Mouse (Mus musculus) kidney, embryonic 14.5 days (tissue): ENCODE measurements around the gene Taf4. TPM values are rescaled to one million over a fixed set of nuclear protein-coding genes. Genes with fewer than 3 reads are reported as not detected.

Source experiments
- ATAC-seq: fragments of 200-750 bp; cut with Nextera tagmentation; 2 replicates; pipeline ENCODE4 v1.8.0; 2017; ENCODE audit warnings: moderate number of reproducible peaks, mild to moderate bottlenecking, moderate TSS enrichment, moderate library complexity; ENCODE audit not compliant: low FRiP score, low TSS enrichment
- H3K27ac ChIP-seq: fragments of 300-500 bp; sonication (generic); 2 replicates; pipeline ENCODE4 v1.5.1; 2014; ENCODE audit warnings: low read depth, mild to moderate bottlenecking, low read length, moderate library complexity, mixed read lengths
- H3K27me3 ChIP-seq: fragments of 300-500 bp; sonication (generic); 2 replicates; pipeline ENCODE4 v1.6.1; 2014; ENCODE audit warnings: mild to moderate bottlenecking, low read length; ENCODE audit not compliant: control insufficient read depth, insufficient read depth
- H3K36me3 ChIP-seq: fragments of 300-500 bp; sonication (generic); 2 replicates; pipeline ENCODE4 v1.6.1; 2014; ENCODE audit warnings: low read length, mixed read lengths; ENCODE audit not compliant: control insufficient read depth, insufficient read depth
- H3K4me1 ChIP-seq: fragments of 300-500 bp; sonication (generic); 2 replicates; pipeline ENCODE4 v1.6.1; 2014; ENCODE audit warnings: low read length, mixed read lengths; ENCODE audit not compliant: control insufficient read depth, insufficient read depth
- H3K4me2 ChIP-seq: fragments of 300-500 bp; sonication (generic); replicated peaks from 2 replicates; pipeline ENCODE4 v1.6.1; 2014; ENCODE audit warnings: low read depth, mild to moderate bottlenecking, low read length
- H3K4me3 ChIP-seq: fragments of 300-500 bp; sonication (generic); 2 replicates; pipeline ENCODE4 v1.5.1; 2014; ENCODE audit warnings: mild to moderate bottlenecking, low read length
- H3K9ac ChIP-seq: fragments of 300-500 bp; sonication (generic); 2 replicates; pipeline ENCODE4 v1.6.1; 2014; ENCODE audit warnings: low read depth, mild to moderate bottlenecking, low read length, moderate library complexity
- H3K9me3 ChIP-seq: fragments of 300-500 bp; sonication (generic); 2 replicates; pipeline ENCODE4 v1.6.1; 2016; ENCODE audit warnings: low read length; ENCODE audit not compliant: control insufficient read depth
- WGBS: fragments of 180-500 bp; shearing (Covaris S2); extraction: QIAGEN DNeasy Blood & Tissue Kit; methylation state at CpG from one replicate; pipeline ENCODE4 v1.1.7; 2014; 5-methylcytosine and 5-hydroxymethylcytosine counted together
- polyA plus RNA-seq: library from polyadenylated mRNA; unstranded; fragments of >200 nt; fragmentation: Nextera tagmentation; extraction: Ambion mirVana; gene quantifications from 2 replicates; pipeline ENCODE4 v1.2.1, GENCODE M21; 2014

Gene Taf4
- polyA plus RNA-seq, 1 experiment from 2014 or later: 6.0 TPM

GRCm38 (mm10) chr2:179961420-179961819 is 15.0 kb downstream of the Taf4 start:
- 82% methylated on average over 4 of the region's 4 CpGs for WGBS
- H3K4me3 ChIP-seq: no peak overlapping the region
- ATAC-seq: no peak
- no peak overlapping the region for H3K9ac ChIP-seq
- no peak overlapping the region for H3K4me2 ChIP-seq
- no peak overlapping the region for H3K27ac ChIP-seq
- no peaks in the 10 kb centered on the region for H3K27me3 ChIP-seq
- H3K9me3 ChIP-seq: no peaks in the 10 kb centered on the region
- no peaks in the 10 kb centered on the region for H3K36me3 ChIP-seq
- peaks cover 10% of the 10 kb centered on the region; the same call in 1 of the 2 replicates for H3K4me1 ChIP-seq

DNA sequence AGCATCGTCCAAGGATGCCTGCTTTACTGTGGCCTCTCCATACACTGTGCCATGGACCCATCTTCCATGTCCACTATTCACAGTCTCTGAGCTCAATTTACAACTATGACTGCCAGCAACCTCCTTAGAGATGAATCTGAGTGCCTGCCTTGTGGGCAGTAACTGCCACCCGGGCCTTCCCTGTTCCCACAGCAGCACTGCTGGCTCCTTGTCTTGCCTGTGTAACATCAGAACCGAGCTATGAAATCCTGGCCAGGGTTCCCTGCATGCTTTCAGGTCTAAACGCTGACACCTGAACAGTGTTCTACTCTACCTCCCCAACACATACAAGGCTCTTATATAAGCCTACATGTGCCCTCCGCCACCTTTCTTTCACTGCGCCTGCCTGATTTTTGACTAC is 16.1 kb downstream of the Taf4 start:
- H3K9ac ChIP-seq: no peak overlapping the region
- no peak overlapping the region for H3K27ac ChIP-seq
- no peaks in the 10 kb centered on the region for H3K36me3 ChIP-seq
- H3K4me1 ChIP-seq: peaks cover 14% of the 10 kb centered on the region; the same call in 1 of the 2 replicates
- H3K4me2 ChIP-seq: no peak overlapping the region
- H3K27me3 ChIP-seq: no peaks in the 10 kb centered on the region
- H3K4me3 ChIP-seq: no peak overlapping the region
- 80% methylated on average over 6 of the region's 6 CpGs for WGBS
- H3K9me3 ChIP-seq: no peaks in the 10 kb centered on the region
- no peak for ATAC-seq

DNA sequence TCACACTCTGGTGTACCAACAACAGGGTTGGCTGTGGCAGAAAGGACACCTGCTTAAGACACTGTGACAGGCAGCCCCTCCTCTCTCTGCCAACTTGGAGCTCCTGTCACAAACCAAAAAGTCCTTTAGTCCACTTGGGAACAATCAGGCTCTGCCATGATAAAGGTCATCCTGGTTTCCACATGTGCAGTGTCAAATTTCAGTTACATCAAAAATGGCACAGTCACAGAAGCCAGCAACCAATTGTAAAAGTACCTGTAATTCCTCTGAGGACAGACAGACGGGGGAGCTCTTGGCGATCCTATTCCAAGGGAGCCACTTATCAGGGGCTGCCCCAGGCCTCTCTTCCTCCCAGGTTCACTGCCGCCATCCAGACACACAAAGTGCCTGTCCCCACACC is 17.1 kb downstream of the Taf4 start:
- Histone ChIP-seq H3K36me3 (no peaks in the 10 kb centered on the region), H3K27ac (no peak overlapping the region), H3K4me1 (peaks cover 14% of the 10 kb centered on the region; the same call in 1 of the 2 replicates), H3K9me3 (no peaks in the 10 kb centered on the region), H3K27me3 (no peaks in the 10 kb centered on the region), H3K4me2 (no peak overlapping the region), H3K9ac (no peak overlapping the region), H3K4me3 (no peak overlapping the region)
- 25% methylated on average over 3 of the region's 3 CpGs for WGBS
- no peak for ATAC-seq

- WGBS: 70% methylated on average over 14 of the region's 14 CpGs
- ATAC-seq: no peak
- Histone ChIP-seq H3K36me3 (no peaks in the 10 kb centered on the region), H3K4me3 (no peak overlapping the region), H3K27me3 (no peaks in the 10 kb centered on the region), H3K9ac (no peak overlapping the region), H3K4me2 (no peak overlapping the region), H3K9me3 (no peaks in the 10 kb centered on the region), H3K4me1 (peaks cover 18% of the 10 kb centered on the region; the same call in 1 of the 2 replicates), H3K27ac (no peak overlapping the region)
These were observed 24.6 kb downstream of the Taf4 start for GRCm38 (mm10) chr2:179951542-179952524.

DNA sequence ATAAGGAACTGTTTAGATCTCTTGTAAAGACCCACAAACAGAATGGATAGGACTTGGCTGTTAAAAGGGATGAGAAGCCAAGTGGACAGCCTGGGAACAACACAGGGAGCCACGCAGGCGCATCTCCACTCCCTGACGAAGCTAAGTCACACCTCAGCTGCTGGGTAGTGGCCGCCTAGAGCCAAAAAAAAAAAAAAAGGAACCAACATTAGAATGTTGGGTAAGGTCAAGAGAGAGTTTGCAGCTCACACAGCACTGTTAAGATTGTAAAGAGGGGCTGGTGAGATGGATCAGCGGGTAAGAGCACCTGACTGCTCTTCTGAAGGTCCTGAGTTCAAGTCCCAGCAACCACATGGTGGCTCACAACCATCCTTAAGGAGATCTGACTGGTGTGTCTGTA is 27.6 kb downstream of the Taf4 start:
- peaks cover 17% of the 10 kb centered on the region for H3K4me1 ChIP-seq

DNA sequence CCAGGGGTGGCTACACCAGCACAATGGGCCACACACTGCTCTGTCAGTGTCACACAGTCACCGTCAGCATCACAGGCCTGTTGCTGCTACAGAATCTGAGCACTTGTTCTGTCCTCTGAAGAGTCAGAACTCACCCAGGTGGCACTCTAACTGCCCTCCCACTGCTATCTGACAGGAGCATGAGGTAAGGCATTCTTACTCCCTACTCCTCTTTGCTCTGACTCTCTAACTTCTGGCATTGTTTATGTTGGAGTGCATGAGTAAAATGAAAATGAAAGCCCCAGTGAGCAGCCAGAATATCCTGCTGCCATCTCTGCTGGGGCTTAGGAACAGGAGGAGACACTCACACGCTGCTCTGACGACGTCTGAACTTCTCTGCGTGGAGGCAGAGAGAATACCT is 28.8 kb downstream of the Taf4 start:
- Histone ChIP-seq H3K27ac (0 out of 2 replicates have a peak overlapping the region, but pooled peaks have one; percentile 8), H3K9ac (no peak overlapping the region), H3K27me3 (no peaks in the 10 kb centered on the region), H3K4me2 (no peak overlapping the region), H3K36me3 (no peaks in the 10 kb centered on the region), H3K9me3 (no peaks in the 10 kb centered on the region), H3K4me1 (peaks cover 17% of the 10 kb centered on the region), H3K4me3 (no peak overlapping the region)
- ATAC-seq: peak; percentile 18; the same call in 1 of the 2 replicates
- WGBS: 43% methylated on average over 5 of the region's 5 CpGs

More for the DNA sequence above, 27.6 kb downstream of the Taf4 start:
- ATAC-seq: no peak
- H3K9me3 ChIP-seq: no peaks in the 10 kb centered on the region
- no peak overlapping the region for H3K4me2 ChIP-seq
- 82% methylated on average over 5 of the region's 5 CpGs for WGBS
- H3K27ac ChIP-seq: no peak overlapping the region
- no peak overlapping the region for H3K4me3 ChIP-seq
- H3K9ac ChIP-seq: no peak overlapping the region
- no peaks in the 10 kb centered on the region for H3K27me3 ChIP-seq
- H3K36me3 ChIP-seq: no peaks in the 10 kb centered on the region

- Histone ChIP-seq H3K4me2 (no peak overlapping the region), H3K9ac (no peak overlapping the region), H3K27me3 (no peaks in the 10 kb centered on the region), H3K4me3 (no peak overlapping the region), H3K4me1 (peaks cover 17% of the 10 kb centered on the region), H3K9me3 (no peaks in the 10 kb centered on the region), H3K27ac (no peak overlapping the region), H3K36me3 (no peaks in the 10 kb centered on the region)
- 85% methylated on average over 6 of the region's 6 CpGs for WGBS
- no peak for ATAC-seq
These were observed 29.9 kb downstream of the Taf4 start for GRCm38 (mm10) chr2:179946496-179946895.

DNA sequence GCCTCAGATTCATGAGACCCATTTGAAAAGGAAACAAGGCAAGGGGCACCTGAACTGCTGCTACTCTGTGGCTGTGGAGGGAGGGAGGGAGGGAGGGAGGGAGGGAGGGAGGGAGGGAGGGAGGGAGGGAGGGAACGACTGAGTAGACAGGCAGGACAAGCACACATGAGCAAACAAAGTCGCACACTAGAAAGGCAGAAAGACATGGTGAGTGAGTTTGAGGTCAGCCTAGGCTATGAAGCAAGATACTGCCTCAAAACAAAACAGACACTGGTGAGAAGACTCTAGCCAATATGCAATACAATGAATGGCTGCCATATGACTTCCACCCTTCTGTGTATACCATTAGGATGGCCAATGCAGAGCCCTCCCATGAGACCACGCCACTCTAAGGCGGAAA is 31.4 kb downstream of the Taf4 start:
- H3K9ac ChIP-seq: no peak overlapping the region
- H3K4me2 ChIP-seq: no peak overlapping the region
- WGBS: 47% methylated on average over 4 of the region's 4 CpGs
- H3K27me3 ChIP-seq: no peaks in the 10 kb centered on the region
- no peak overlapping the region for H3K27ac ChIP-seq
- H3K4me1 ChIP-seq: peaks cover 17% of the 10 kb centered on the region
- no peaks in the 10 kb centered on the region for H3K9me3 ChIP-seq
- H3K36me3 ChIP-seq: no peaks in the 10 kb centered on the region
- H3K4me3 ChIP-seq: no peak overlapping the region
- ATAC-seq: no peak

- Histone ChIP-seq H3K4me2 (no peak overlapping the region), H3K36me3 (no peaks in the 10 kb centered on the region; the same call in 1 of the 2 replicates), H3K27ac (no peak overlapping the region), H3K9ac (no peak overlapping the region), H3K4me3 (no peak overlapping the region), H3K27me3 (no peaks in the 10 kb centered on the region), H3K9me3 (no peaks in the 10 kb centered on the region), H3K4me1 (peaks cover 4% of the 10 kb centered on the region; the same call in 1 of the 2 replicates)
- WGBS: 91% methylated on average over 1 of the region's 1 CpGs
- no peak for ATAC-seq
These were observed 34.8 kb downstream of the Taf4 start for GRCm38 (mm10) chr2:179941696-179942095.
